Comparison of ENCODE assay signal across 8 mouse cellular contexts in genomic region chr3:88424605-88425329, GRCm38 (mm10). TPM values are rescaled to one million over a fixed set of nuclear protein-coding genes. Genes with fewer than 3 reads are reported as not detected.
DNase-seq lines count a peak whose midpoint lies in the region; ATAC-seq lines count a peak whose summit lies in the region.

Gene Slc25a44 (minus strand): TSS chr3:88425139.

- DNase-seq in Muller cell, postnatal 12 days (ENCODE audit: inconsistent ontology term): peak; percentile 96
- peak; percentile 98 for DNase-seq in cerebellum, adult 9-11 months
- peak; percentile 96 to 98 for DNase-seq in frontal cortex, adult 2 months (ENCODE audit: extremely low spot score in 1 of 2, low spot score in 1 of 2)
- peak; percentile 97 for DNase-seq in hindbrain, embryonic 11.5 days (ENCODE audit: low spot score)
- peak; percentile 91 to 93 for DNase-seq in layer of hippocampus, postnatal 10 days (ENCODE audit: low spot score in 2 of 2)
- peak; percentile 99 for DNase-seq in lung, postnatal 10 days
- DNase-seq in ovary, postnatal 36 days (ENCODE audit: low spot score): peak; percentile 84
- DNase-seq in thymus, postnatal 25 days: peak; percentile 94

- H3K4me1 ChIP-seq in hindbrain, embryonic 11.5 days (replicated peaks; ENCODE audit: control insufficient read depth, insufficient read depth, low read length): no peaks in the 10 kb centered on the region

- peak within 1 kb of the TSS; percentile 71 for H3K4me3 ChIP-seq in hindbrain, embryonic 11.5 days (ENCODE audit: low read depth, low read length)

- peak; percentile 98 for ATAC-seq in hindbrain, embryonic 11.5 days (ENCODE audit: low FRiP score)

- 1% methylated on average over 35 of the region's 35 CpGs for WGBS in hindbrain, embryonic 11.5 days

- no peaks in the 10 kb centered on the region for H3K27me3 ChIP-seq in hindbrain, embryonic 11.5 days (ENCODE audit: control insufficient read depth, insufficient read depth, low read length)

- H3K27ac ChIP-seq in hindbrain, embryonic 11.5 days (ENCODE audit: low read depth, low read length): no peak within 1 kb of the TSS

- H3K9ac ChIP-seq in hindbrain, embryonic 11.5 days (ENCODE audit: low read depth, low read length): peak within 1 kb of the TSS; percentile 53

- peak within 1 kb of the TSS; percentile 75 for H3K4me2 ChIP-seq in hindbrain, embryonic 11.5 days (replicated peaks; ENCODE audit: low read depth, low read length)

- H3K9me3 ChIP-seq in hindbrain, embryonic 11.5 days (ENCODE audit: control insufficient read depth, low read length): no peaks in the 10 kb centered on the region

- H3K36me3 ChIP-seq in hindbrain, embryonic 11.5 days (ENCODE audit: control insufficient read depth, insufficient read depth, low read length): 0 out of 2 replicates have a peak, but pooled peaks cover 2% of the 10 kb centered on the region

RNA-seq across cellular contexts. Expression of gene Slc25a44, which starts in this region (rescaled TPM):
- polyA plus RNA-seq in frontal cortex, adult 2 months (2012; rRNA removed): 59.9 and 61.4 TPM in 2 replicates
- 22.1 and 23.7 TPM in 2 replicates for polyA plus RNA-seq in hindbrain, embryonic 11.5 days (2014; fragmentation: Nextera tagmentation; extraction: Ambion mirVana)
- 10 to 100 TPM; 54.1 to 58.1 TPM for total RNA-seq in layer of hippocampus, postnatal 10 days (2021)
